Mouse (Mus musculus) ES-Bruce4 (cell line): ENCODE data around the gene Atp6v1c2.

Experiments used
- CTCF ChIP-seq: IDR thresholded peaks from one replicate; pipeline ENCODE4 v1.8.1; 2011; ENCODE audit warnings: low read depth, low read length
- EP300 ChIP-seq: IDR thresholded peaks from 2 replicates; pipeline ENCODE4 v1.6.1; 2011; ENCODE audit warnings: low read depth, low read length; ENCODE audit not compliant: insufficient read depth
- POLR2A ChIP-seq: IDR thresholded peaks from one replicate; pipeline ENCODE4 v1.8.1; 2011; ENCODE audit warnings: low read length; ENCODE audit not compliant: insufficient read depth

DNA sequence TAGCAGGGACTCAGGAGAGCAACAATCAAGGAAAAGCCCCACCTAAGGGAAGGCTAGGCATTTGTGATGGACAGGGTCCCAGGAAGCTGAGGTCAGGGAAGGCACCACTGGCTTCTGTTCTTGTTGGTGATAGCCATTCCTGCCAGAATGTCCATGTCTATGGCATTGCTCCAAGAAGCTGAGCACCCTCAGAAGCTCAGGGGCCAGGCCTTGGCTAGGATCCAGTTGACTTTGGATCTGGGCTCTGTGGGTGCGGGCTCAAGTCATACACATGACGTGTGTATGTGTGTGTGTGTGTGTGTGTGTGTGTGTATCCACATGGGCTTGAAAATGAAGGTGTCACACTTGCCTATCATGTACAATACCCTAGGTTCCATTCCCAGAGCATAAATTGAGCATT is 39.2 kb downstream of the Atp6v1c2 start:
- TF ChIP-seq POLR2A = no peak
- TF ChIP-seq CTCF = no peak
- no peak for TF ChIP-seq EP300
